Mouse (Mus musculus): ENCODE measurements at regions not wholly inside any gene's neighbourhood (a gene's known extent, or its start where the extent isn't known, plus 50 kb on each side); places are given as distances from the start of the nearest gene placed in this dataset.

- no peak for TF ChIP-seq CTCF (IDR thresholded peaks at IDR 0.05; ENCODE audit: borderline replicate concordance, control insufficient read depth, extremely low read depth, insufficient read depth, low read length, poor library complexity)
- TF ChIP-seq POLR2A (IDR thresholded peaks at IDR 0.05; ENCODE audit: control insufficient read depth, extremely low read depth, insufficient read depth, low read length, poor library complexity) = no peak
Measured at GRCm38 (mm10) chr10:37342675-37343074, 204.0 kb upstream of the Marcks start.

All from thymus, adult 2 months (tissue).